Mouse (Mus musculus): Measurements from ENCODE around the gene Bbof1. TPM values are rescaled to one million over a fixed set of nuclear protein-coding genes. Genes with fewer than 3 reads are reported as not detected.
A peak's percentile ranks its signal among the peaks of the same experiment; 100 is the strongest.

Gene Bbof1
- total RNA-seq, 2 experiments from 2014 or later, result 2.0 to 7.6 TPM

DNA sequence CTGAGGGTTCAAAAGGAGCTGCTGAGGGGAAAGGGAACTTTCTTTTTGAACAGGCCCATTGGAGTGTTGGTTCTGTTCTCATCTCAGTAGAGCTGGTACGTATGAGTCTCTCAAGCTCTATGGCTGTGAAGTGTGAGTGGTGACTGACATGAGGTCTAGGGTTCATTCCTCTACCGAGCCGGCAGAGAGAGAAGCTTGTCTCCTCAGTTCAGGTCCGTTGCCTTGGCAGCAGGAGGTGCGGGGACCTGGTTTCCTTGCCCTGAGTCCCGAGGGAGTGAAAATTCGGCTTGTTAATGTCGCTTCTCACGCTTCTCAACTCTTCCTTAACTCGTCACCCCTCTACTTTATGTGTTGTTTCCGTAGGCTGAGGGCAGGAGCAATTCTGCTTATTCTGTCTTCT, 42.9 kb downstream of the Bbof1 start:
- no peak; the same call in 1 of the 2 replicates for ATAC-seq (replicated peaks; ENCODE audit: low FRiP score, low TSS enrichment, poor library complexity, severe bottlenecking)

DNA sequence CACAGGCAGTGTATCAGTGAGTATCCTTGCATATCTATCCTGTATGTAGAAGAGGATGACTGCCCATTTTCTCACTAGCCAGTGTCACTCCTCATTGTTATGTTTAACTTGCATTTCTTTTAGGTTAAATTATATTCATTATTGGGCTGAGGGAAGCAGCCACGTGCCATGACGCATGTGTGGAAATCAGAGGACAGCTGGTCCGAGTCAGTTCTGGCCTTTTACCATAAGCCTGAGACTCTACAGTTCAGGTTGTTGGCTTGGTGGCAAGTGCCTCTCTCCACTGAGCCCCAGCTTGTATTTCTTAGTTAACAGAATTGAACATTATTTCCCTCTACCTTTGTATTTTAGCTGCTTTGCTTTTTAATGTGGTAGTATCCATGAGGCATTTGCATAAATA, 48.0 kb downstream of the Bbof1 start:
- no peak for ATAC-seq (replicated peaks; ENCODE audit: low FRiP score, low TSS enrichment, poor library complexity, severe bottlenecking)

DNA sequence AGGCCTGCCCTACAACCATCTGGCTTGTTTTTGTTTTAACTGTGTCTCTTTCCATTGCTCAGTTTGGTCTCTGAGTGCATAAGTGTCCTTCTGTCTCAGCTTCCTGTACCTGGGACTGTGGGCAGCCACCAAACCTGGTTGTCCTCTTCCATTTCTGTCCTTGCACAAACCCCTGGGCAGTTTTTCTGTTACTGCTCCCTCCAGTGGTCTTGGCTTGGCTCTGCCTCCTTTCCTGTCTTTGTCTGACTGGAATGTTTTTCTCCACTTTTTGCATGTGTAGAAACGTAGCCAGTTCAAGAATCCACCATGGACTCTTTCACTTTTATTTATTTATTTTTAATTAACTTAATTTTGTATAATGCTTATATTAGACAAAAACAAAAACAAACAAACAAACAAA, 51.0 kb downstream of the Bbof1 start:
- ATAC-seq (replicated peaks; ENCODE audit: low FRiP score, low TSS enrichment, poor library complexity, severe bottlenecking), result no peak

DNA sequence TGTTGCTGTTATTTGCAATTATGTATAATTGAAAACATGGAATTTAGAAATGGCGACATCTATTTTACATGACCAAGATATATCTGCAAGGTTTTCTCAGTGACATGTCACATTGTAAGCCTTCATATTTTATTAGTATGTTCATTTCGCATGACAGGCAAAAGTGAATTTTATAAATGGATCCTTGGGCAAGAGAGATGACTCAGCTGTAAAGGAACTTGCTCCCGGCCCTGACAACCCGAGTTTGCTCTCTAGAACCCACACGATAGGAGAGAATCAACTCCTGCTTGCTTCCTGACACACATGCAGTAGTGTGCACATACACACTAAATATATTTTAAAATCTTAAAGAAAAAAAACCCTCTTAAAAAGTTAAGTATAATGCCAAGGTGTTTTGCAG, 52.5 kb downstream of the Bbof1 start:
- ATAC-seq (replicated peaks; ENCODE audit: low FRiP score, low TSS enrichment, poor library complexity, severe bottlenecking), result no peak

DNA sequence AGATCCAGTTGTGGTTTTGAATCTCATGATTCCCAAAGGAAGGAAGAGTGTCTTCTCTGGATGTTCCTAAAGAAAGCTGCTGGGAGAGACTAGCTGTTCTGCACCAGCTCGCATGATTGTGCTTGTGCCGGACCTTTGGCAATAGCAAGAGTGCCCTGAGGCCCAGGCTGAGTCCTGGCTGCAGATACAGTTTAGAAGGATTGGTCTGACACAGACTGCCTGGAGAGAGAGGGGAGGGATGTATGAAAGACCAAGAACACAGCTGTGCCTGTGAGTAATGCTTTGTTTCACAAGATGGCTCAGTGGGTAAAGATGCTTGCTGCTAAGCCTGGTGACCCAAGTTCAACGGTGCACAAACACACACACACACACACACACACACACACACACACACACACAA, 54.0 kb downstream of the Bbof1 start:
- ATAC-seq (replicated peaks; ENCODE audit: low FRiP score, low TSS enrichment, poor library complexity, severe bottlenecking), result no peak

DNA sequence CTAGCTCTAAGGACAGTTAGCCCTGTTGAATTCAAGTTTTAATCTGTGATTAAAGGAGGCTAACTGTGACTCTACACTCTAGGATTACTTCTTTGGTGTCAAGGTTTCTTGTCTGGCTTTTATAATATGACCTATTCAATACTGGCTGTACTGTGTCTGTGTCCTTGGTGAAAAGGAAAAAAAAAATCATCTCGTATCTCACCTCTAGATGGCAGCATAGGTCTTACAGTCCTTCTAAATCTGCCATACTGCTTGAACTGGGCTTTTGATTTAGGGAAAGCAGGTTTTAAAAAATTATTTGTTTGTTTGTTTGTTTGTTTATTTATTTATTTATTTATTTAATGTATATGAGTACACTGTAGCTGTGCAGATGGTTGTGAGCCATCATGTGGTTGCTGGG, 59.8 kb downstream of the Bbof1 start:
- ATAC-seq (replicated peaks; ENCODE audit: low FRiP score, low TSS enrichment, poor library complexity, severe bottlenecking), result 0 out of 2 replicates have a peak, but pooled peaks have one; percentile 57

DNA sequence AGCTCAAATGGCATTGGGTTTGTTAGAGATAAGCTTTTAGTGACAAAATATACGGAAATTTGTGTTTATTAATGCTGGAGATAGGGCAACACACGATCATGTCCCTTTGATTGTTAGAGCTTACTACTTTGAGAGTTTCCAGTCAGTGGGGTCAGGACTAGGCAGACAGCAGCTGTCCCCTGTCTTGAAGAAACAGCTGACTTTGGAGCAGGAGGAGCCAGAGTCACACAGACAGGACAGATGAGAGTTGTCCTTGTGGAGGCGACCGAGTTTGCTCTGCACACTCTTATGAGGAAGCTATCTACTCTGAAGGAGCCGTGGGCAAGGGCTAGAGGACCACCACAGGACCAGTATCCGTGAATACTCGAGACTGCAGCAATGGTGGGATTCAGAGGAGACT, 70.1 kb downstream of the Bbof1 start:
- ATAC-seq (replicated peaks; ENCODE audit: low FRiP score, low TSS enrichment, poor library complexity, severe bottlenecking), result no peak

DNA sequence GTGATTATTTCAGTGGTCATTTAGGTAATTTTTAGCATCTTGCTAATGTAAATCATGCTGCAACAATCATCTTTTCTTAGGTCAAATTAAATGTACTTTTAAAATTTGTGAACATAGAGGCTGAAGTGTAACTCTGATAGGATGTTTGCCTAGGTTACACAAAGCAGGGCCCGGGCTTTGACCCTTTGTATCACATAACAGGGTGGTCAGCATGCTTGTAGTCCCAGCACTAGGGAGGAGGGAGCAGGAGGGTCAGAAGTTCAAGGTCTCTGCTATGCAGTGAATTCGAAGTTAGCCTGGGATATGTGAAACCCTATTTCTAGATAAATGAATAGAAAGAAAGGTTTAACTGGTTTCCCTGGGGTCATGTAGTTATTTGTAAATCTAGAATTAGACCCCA, 72.4 kb downstream of the Bbof1 start:
- ATAC-seq (replicated peaks; ENCODE audit: low FRiP score, low TSS enrichment, poor library complexity, severe bottlenecking), result no peak

DNA sequence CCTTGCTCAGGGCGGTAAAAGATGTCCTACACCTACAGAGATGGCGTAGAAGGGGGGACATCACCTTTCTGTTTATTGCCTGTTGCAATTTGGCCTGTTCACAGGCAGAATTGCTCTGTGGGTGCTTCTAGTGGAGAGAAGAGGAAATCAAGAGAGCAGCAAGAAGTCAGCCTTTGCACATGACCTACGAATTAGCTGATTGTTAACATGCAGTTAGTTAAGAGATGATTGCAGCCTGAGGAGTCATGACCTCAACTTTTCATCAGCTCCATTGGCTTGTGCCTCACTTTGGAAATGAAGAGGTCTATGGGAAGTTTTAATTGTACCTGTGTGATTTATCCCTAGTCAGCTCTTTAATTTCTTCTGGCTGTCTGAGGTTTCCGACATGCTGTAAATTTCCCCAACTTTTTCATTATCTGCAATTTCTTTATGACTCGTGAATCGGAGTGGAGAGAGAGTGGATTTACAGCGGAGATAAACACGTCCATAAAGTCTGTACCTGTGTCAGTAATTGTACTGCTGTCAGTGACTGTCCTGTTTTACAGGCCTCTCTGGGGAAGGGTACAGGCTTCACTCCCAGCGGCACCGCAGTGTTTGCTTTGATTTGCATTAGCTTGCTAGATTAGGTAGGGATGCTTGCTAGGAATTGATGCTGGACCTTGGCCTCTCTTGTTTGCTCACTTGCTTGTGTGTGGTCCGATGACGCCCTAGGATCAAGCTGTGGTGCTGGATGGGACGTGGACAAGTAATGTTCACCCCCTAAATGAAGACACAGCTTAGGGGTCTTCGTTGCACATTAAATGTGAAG, 74.1 kb downstream of the Bbof1 start:
- ATAC-seq (replicated peaks; ENCODE audit: low FRiP score, low TSS enrichment, poor library complexity, severe bottlenecking), result no peak

DNA sequence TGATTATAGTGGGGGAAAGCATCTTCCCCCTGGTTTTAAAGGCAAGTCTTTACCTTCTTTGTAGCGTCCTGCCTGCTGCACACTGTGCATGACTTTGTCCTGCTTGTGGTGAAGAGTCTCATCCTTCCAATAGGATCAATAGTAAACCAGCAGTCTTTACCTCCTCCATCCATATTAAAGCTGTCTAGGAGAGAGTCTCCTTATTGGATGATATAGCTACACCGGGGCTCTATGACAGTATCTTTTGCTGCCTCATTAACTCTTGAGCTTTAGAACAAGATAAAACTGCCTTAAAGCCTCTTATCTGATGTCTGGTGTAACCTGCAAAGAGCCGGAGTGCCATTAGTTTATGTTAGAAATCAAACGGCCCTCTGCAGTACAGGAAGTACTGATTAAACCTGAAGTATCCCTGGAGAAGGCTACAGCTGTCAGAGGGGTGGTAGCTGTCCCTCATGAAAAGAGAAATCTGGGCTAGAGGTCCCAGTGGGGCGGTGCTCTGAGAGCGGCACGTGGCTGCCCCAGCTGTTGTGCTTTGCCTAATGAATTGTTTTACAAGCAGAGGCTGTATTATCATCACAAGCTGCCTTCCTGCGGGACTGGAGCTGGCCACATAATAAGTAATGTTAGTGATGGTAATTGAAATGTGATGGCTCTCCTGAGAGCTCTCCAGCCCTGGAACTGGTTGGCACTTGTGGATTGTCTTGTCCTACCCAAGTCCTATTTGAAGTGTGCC, 78.6 kb downstream of the Bbof1 start:
- ATAC-seq (replicated peaks; ENCODE audit: low FRiP score, low TSS enrichment, poor library complexity, severe bottlenecking), result peak; percentile 34; the same call in 1 of the 2 replicates

Other genes starting within 250 kb of the Bbof1 start
- 29.6 and 42.1 TPM in 2 replicates for gene Elmsan1, start 190.2 kb upstream of the Bbof1 start, total RNA-seq (2014; fragmentation: Nextera tagmentation)
- 12.9 and 13.2 TPM in 2 replicates for gene Elmsan1, start 190.2 kb upstream of the Bbof1 start, total RNA-seq (2017)
- gene Ptgr2, start 123.8 kb upstream of the Bbof1 start, total RNA-seq (2014; fragmentation: Nextera tagmentation), result 35.1 and 43.9 TPM in 2 replicates
- 72.3 and 96.3 TPM in 2 replicates for gene Ptgr2, start 123.8 kb upstream of the Bbof1 start, total RNA-seq (2017)
- 73.5 and 91.4 TPM in 2 replicates for gene Zfp410, start 92.2 kb upstream of the Bbof1 start, total RNA-seq (2014; fragmentation: Nextera tagmentation)
- 61.7 and 63.0 TPM in 2 replicates for gene Zfp410, start 92.2 kb upstream of the Bbof1 start, total RNA-seq (2017)
- 24.5 and 55.2 TPM in 2 replicates for gene Coq6, start 47.4 kb upstream of the Bbof1 start, total RNA-seq (2014; fragmentation: Nextera tagmentation)
- 24.3 and 40.0 TPM in 2 replicates for gene Coq6, start 47.4 kb upstream of the Bbof1 start, total RNA-seq (2017)
- gene Fam161b, start 47.2 kb upstream of the Bbof1 start, total RNA-seq (2014; fragmentation: Nextera tagmentation), result 3.3 and 7.8 TPM in 2 replicates
- 3.9 and 6.2 TPM in 2 replicates for gene Fam161b, start 47.2 kb upstream of the Bbof1 start, total RNA-seq (2017)
- gene Entpd5, start within 50 bp of the Bbof1 start, total RNA-seq (2014; fragmentation: Nextera tagmentation), result 11.8 and 13.6 TPM in 2 replicates
- gene Entpd5, start within 50 bp of the Bbof1 start, total RNA-seq (2017), result 14.5 and 26.4 TPM in 2 replicates
- gene Rnf113a2, start 8.1 kb downstream of the Bbof1 start, total RNA-seq (2014; fragmentation: Nextera tagmentation), result 24.5 and 30.2 TPM in 2 replicates
- 34.9 and 35.0 TPM in 2 replicates for gene Rnf113a2, start 8.1 kb downstream of the Bbof1 start, total RNA-seq (2017)
- gene Aldh6a1, start 41.9 kb downstream of the Bbof1 start, total RNA-seq (2014; fragmentation: Nextera tagmentation), result 7.5 and 11.2 TPM in 2 replicates
- gene Aldh6a1, start 41.9 kb downstream of the Bbof1 start, total RNA-seq (2017), result 7.0 and 11.3 TPM in 2 replicates
- gene Lin52, start 42.4 kb downstream of the Bbof1 start, total RNA-seq (2014; fragmentation: Nextera tagmentation), result 17.0 and 20.2 TPM in 2 replicates
- 12.6 and 16.5 TPM in 2 replicates for gene Lin52, start 42.4 kb downstream of the Bbof1 start, total RNA-seq (2017)
- gene Vsx2, start 160.7 kb downstream of the Bbof1 start, total RNA-seq (2014; fragmentation: Nextera tagmentation), result not detected in 2 replicates
- not detected in 2 replicates for gene Vsx2, start 160.7 kb downstream of the Bbof1 start, total RNA-seq (2017)
- 6.9 and 9.9 TPM in 2 replicates for gene Abcd4, start 208.3 kb downstream of the Bbof1 start, total RNA-seq (2014; fragmentation: Nextera tagmentation)
- gene Abcd4, start 208.3 kb downstream of the Bbof1 start, total RNA-seq (2017), result 4.5 and 6.0 TPM in 2 replicates
- gene Vrtn, start 231.9 kb downstream of the Bbof1 start, total RNA-seq (2014; fragmentation: Nextera tagmentation), result not detected in 2 replicates
- gene Vrtn, start 231.9 kb downstream of the Bbof1 start, total RNA-seq (2017), result not detected in 2 replicates

Measured in megakaryocyte-erythroid progenitor cell, adult 5-6 weeks (primary cell).